Mouse (Mus musculus): ENCODE data around the gene Btbd2. TPM values are rescaled to one million over a fixed set of nuclear protein-coding genes. Genes with fewer than 3 reads are reported as not detected.

The Btbd2 gene
- polyA plus RNA-seq, 1 experiment, result not detected

- TF ChIP-seq POLR2A (IDR thresholded peaks at IDR 0.05; ENCODE audit: insufficient read depth, low read depth, low read length), result no peak
- TF ChIP-seq CTCF (IDR thresholded peaks at IDR 0.05; ENCODE audit: insufficient read depth, low read depth, low read length), result no peak
These were observed 35.8 kb downstream of the Btbd2 start for GRCm38 (mm10) chr10:80620796-80621689.

GRCm38 (mm10) chr10:80620365-80620764 lies 36.5 kb downstream of the Btbd2 start:
- TF ChIP-seq CTCF (IDR thresholded peaks at IDR 0.05; ENCODE audit: insufficient read depth, low read depth, low read length) (no peak), POLR2A (IDR thresholded peaks at IDR 0.05; ENCODE audit: insufficient read depth, low read depth, low read length) (no peak)
- 85% methylated on average over 9 of the region's 9 CpGs for WGBS
- Histone ChIP-seq H3K27ac (ENCODE audit: insufficient read depth, low read depth, low read length) (no peak overlapping the region), H3K4me3 (ENCODE audit: insufficient read depth, low read depth, low read length) (no peak overlapping the region), H3K4me1 (ENCODE audit: control insufficient read depth, insufficient read depth, low read length) (peaks cover 28% of the 10 kb centered on the region)

More at GRCm38 (mm10) chr10:80620796-80621689, 35.8 kb downstream of the Btbd2 start:
- Histone ChIP-seq H3K27ac (ENCODE audit: insufficient read depth, low read depth, low read length) (peak overlapping the region; percentile 60; the same call in 1 of the 2 replicates), H3K4me1 (ENCODE audit: control insufficient read depth, insufficient read depth, low read length) (peaks cover 35% of the 10 kb centered on the region), H3K4me3 (ENCODE audit: insufficient read depth, low read depth, low read length) (peak overlapping the region; percentile 74)
- 36% methylated on average over 16 of the region's 16 CpGs for WGBS

- Histone ChIP-seq H3K4me1 (ENCODE audit: control insufficient read depth, insufficient read depth, low read length) (peaks cover 22% of the 10 kb centered on the region), H3K27ac (ENCODE audit: insufficient read depth, low read depth, low read length) (no peak overlapping the region), H3K4me3 (ENCODE audit: insufficient read depth, low read depth, low read length) (no peak overlapping the region)
- WGBS, result 49% methylated on average over 8 of the region's 8 CpGs
- TF ChIP-seq CTCF (IDR thresholded peaks at IDR 0.05; ENCODE audit: insufficient read depth, low read depth, low read length) (no peak), POLR2A (IDR thresholded peaks at IDR 0.05; ENCODE audit: insufficient read depth, low read depth, low read length) (no peak)
These were observed 37.2 kb downstream of the Btbd2 start for GRCm38 (mm10) chr10:80619465-80620244.

- H3K27ac ChIP-seq (ENCODE audit: insufficient read depth, low read depth, low read length), result no peak overlapping the region
- 77% methylated on average over 9 of the region's 9 CpGs for WGBS
These were observed 38.7 kb downstream of the Btbd2 start for GRCm38 (mm10) chr10:80618181-80618580.

GRCm38 (mm10) chr10:80614351-80614750 lies 42.5 kb downstream of the Btbd2 start:
- WGBS, result 79% methylated on average over 6 of the region's 6 CpGs
- H3K4me3 ChIP-seq (ENCODE audit: insufficient read depth, low read depth, low read length), result no peak overlapping the region
- no peak overlapping the region for H3K27ac ChIP-seq (ENCODE audit: insufficient read depth, low read depth, low read length)
- peaks cover 5% of the 10 kb centered on the region; the same call in 1 of the 2 replicates for H3K4me1 ChIP-seq (ENCODE audit: control insufficient read depth, insufficient read depth, low read length)
- no peak for TF ChIP-seq POLR2A (IDR thresholded peaks at IDR 0.05; ENCODE audit: insufficient read depth, low read depth, low read length)
- no peak for TF ChIP-seq CTCF (IDR thresholded peaks at IDR 0.05; ENCODE audit: insufficient read depth, low read depth, low read length)

More at GRCm38 (mm10) chr10:80618181-80618580, 38.7 kb downstream of the Btbd2 start:
- TF ChIP-seq POLR2A (IDR thresholded peaks at IDR 0.05; ENCODE audit: insufficient read depth, low read depth, low read length) (no peak), CTCF (IDR thresholded peaks at IDR 0.05; ENCODE audit: insufficient read depth, low read depth, low read length) (no peak)
- no peak overlapping the region for H3K4me3 ChIP-seq (ENCODE audit: insufficient read depth, low read depth, low read length)
- peaks cover 7% of the 10 kb centered on the region for H3K4me1 ChIP-seq (ENCODE audit: control insufficient read depth, insufficient read depth, low read length)

- Histone ChIP-seq H3K4me3 (ENCODE audit: insufficient read depth, low read depth, low read length) (no peak overlapping the region), H3K27ac (ENCODE audit: insufficient read depth, low read depth, low read length) (no peak overlapping the region), H3K4me1 (ENCODE audit: control insufficient read depth, insufficient read depth, low read length) (peaks cover 5% of the 10 kb centered on the region; the same call in 1 of the 2 replicates)
- WGBS, result 73% methylated on average over 3 of the region's 3 CpGs
- TF ChIP-seq POLR2A (IDR thresholded peaks at IDR 0.05; ENCODE audit: insufficient read depth, low read depth, low read length) (no peak), CTCF (IDR thresholded peaks at IDR 0.05; ENCODE audit: insufficient read depth, low read depth, low read length) (no peak)
These were observed 43.0 kb downstream of the Btbd2 start for GRCm38 (mm10) chr10:80613821-80614220.

GRCm38 (mm10) chr10:80611905-80612304 lies 45.0 kb downstream of the Btbd2 start:
- no peak for TF ChIP-seq POLR2A (IDR thresholded peaks at IDR 0.05; ENCODE audit: insufficient read depth, low read depth, low read length)
- TF ChIP-seq CTCF (IDR thresholded peaks at IDR 0.05; ENCODE audit: insufficient read depth, low read depth, low read length), result no peak
- H3K4me3 ChIP-seq (ENCODE audit: insufficient read depth, low read depth, low read length), result no peak overlapping the region
- 96% methylated on average over 3 of the region's 3 CpGs for WGBS

GRCm38 (mm10) chr10:80611024-80611423 lies 45.8 kb downstream of the Btbd2 start:
- WGBS, result 78% methylated on average over 4 of the region's 4 CpGs
- no peak overlapping the region for H3K4me3 ChIP-seq (ENCODE audit: insufficient read depth, low read depth, low read length)
- H3K27ac ChIP-seq (ENCODE audit: insufficient read depth, low read depth, low read length), result no peak overlapping the region
- TF ChIP-seq POLR2A (IDR thresholded peaks at IDR 0.05; ENCODE audit: insufficient read depth, low read depth, low read length), result no peak
- peak; percentile 61 for TF ChIP-seq CTCF (IDR thresholded peaks at IDR 0.05; ENCODE audit: insufficient read depth, low read depth, low read length)
- peaks cover 5% of the 10 kb centered on the region; the same call in 1 of the 2 replicates for H3K4me1 ChIP-seq (ENCODE audit: control insufficient read depth, insufficient read depth, low read length)

More at GRCm38 (mm10) chr10:80611905-80612304, 45.0 kb downstream of the Btbd2 start:
- Histone ChIP-seq H3K4me1 (ENCODE audit: control insufficient read depth, insufficient read depth, low read length) (peaks cover 5% of the 10 kb centered on the region; the same call in 1 of the 2 replicates), H3K27ac (ENCODE audit: insufficient read depth, low read depth, low read length) (no peak overlapping the region)

All from olfactory bulb, adult 2 months (tissue).